Mouse (Mus musculus) activated CD4-positive, CD25-positive, alpha-beta regulatory T cell (primary cell): Measurements from ENCODE around the gene Baz2b. TPM values are rescaled to one million over a fixed set of nuclear protein-coding genes. Genes with fewer than 3 reads are reported as not detected.

Experiments
- polyA plus RNA-seq, 2 experiments: library from polyadenylated mRNA; unstranded; fragments of 100-300 nt; shearing (Covaris generic); gene quantifications; one replicate each; pipeline ENCODE4 v1.2.1; 2017

Baz2b gene
- polyA plus RNA-seq = 10 to 100 TPM; 28.5 to 33.1 TPM

GRCm38 (mm10) chr2:60209703-60210651, at the start of gene Baz2b, which contains the start of gene March7:
TSS of gene Baz2b (minus strand) at chr2:60209839.
TSS of gene March7 (plus strand) at chr2:60209887.

GRCm38 (mm10) chr2:59881831-59882741, 327.6 kb downstream of the Baz2b start, which contains the start of gene Wdsub1:
TSS of gene Wdsub1 (minus strand) at chr2:59882591.

Other genes with a start within 250 kb of the Baz2b start
- gene March7, start within 50 bp of the Baz2b start, polyA plus RNA-seq = 100 to 1,000 TPM; 106 to 116 TPM
- 1 to 10 TPM; 2.1 to 4.8 TPM for gene Cd302, start 74.6 kb upstream of the Baz2b start, polyA plus RNA-seq
- gene Ly75, start 173.5 kb upstream of the Baz2b start, polyA plus RNA-seq = 10 to 100 TPM; 26.5 to 32.2 TPM